Mouse (Mus musculus) liver, postnatal 0 days (tissue): ENCODE results near the gene Abhd6. TPM values are rescaled to one million over a fixed set of nuclear protein-coding genes. Genes with fewer than 3 reads are reported as not detected.

ENCODE experiments used
- ATAC-seq: fragments of 200-750 bp; cut with Nextera tagmentation; 2 replicates; pipeline ENCODE4 v1.8.0; 2017; ENCODE audit warnings: mild to moderate bottlenecking, moderate library complexity
- DNase-seq: peaks from one replicate; pipeline ENCODE4 v3.0.0-alpha.2; 2016
- H3K27ac ChIP-seq: fragments of 300-500 bp; sonication (generic); 2 replicates; pipeline ENCODE4 v1.5.1; 2014; ENCODE audit warnings: antibody characterized with exemption, moderate library complexity, mild to moderate bottlenecking, low read depth
- H3K27me3 ChIP-seq: fragments of 300-500 bp; sonication (generic); 2 replicates; pipeline ENCODE4 v1.6.1; 2014; ENCODE audit warnings: low read length, control low read depth, mixed read lengths; ENCODE audit not compliant: insufficient read depth
- H3K36me3 ChIP-seq: fragments of 300-500 bp; sonication (generic); replicated peaks from 2 replicates; pipeline ENCODE4 v1.6.1; 2014; ENCODE audit warnings: mild to moderate bottlenecking, control low read depth, low read length, moderate library complexity, mixed read lengths; ENCODE audit not compliant: insufficient read depth
- H3K4me1 ChIP-seq: fragments of 300-500 bp; sonication (generic); 2 replicates; pipeline ENCODE4 v1.6.1; 2014; ENCODE audit warnings: antibody characterized with exemption, mild to moderate bottlenecking, control low read depth; ENCODE audit not compliant: insufficient read depth
- H3K4me2 ChIP-seq: fragments of 300-500 bp; sonication (generic); 2 replicates; pipeline ENCODE4 v1.6.1; 2014; ENCODE audit warnings: low read depth, mild to moderate bottlenecking, low read length, moderate library complexity, mixed read lengths
- H3K4me3 ChIP-seq: fragments of 300-500 bp; sonication (generic); 2 replicates; pipeline ENCODE4 v1.5.1; 2014; ENCODE audit warnings: low read depth, low read length
- H3K9ac ChIP-seq: fragments of 300-500 bp; sonication (generic); replicated peaks from 2 replicates; pipeline ENCODE4 v1.6.1; 2014; ENCODE audit warnings: mild to moderate bottlenecking, moderate library complexity
- H3K9me3 ChIP-seq: fragments of 300-500 bp; sonication (generic); 2 replicates; pipeline ENCODE4 v1.6.1; 2016; ENCODE audit warnings: mild to moderate bottlenecking, control low read depth, low read length, mixed read lengths
- CTCF ChIP-seq: sonication (generic); IDR thresholded peaks from 2 replicates; pipeline ENCODE4 v1.5.1; 2016; ENCODE audit warnings: antibody characterized with exemption, low read depth
- EP300 ChIP-seq: IDR thresholded peaks from 2 replicates; pipeline ENCODE4 v1.6.1; 2016; ENCODE audit warnings: antibody characterized with exemption, low read depth, mild to moderate bottlenecking
- WGBS: fragments of 180-500 bp; shearing (Covaris S2); extraction: QIAGEN DNeasy Blood & Tissue Kit; methylation state at CpG from one replicate; pipeline ENCODE4 v1.1.7; 2014; ENCODE audit not compliant: insufficient replicate concordance; 5-methylcytosine and 5-hydroxymethylcytosine counted together
- polyA plus RNA-seq: library from polyadenylated mRNA; unstranded; fragments of >200 nt; fragmentation: Nextera tagmentation; extraction: Ambion mirVana; gene quantifications from 2 replicates; pipeline ENCODE4 v1.2.1, GENCODE M21; 2015

Abhd6 gene
- polyA plus RNA-seq, 1 experiment from 2014 or later = 34.0 TPM

GRCm38 (mm10) chr14:8036406-8036805 lies 33.7 kb downstream of the Abhd6 start:
- TF ChIP-seq CTCF (no peak), EP300 (no peak)
- Histone ChIP-seq H3K27me3 (no peaks in the 10 kb centered on the region), H3K4me2 (no peak overlapping the region), H3K4me3 (no peak overlapping the region), H3K36me3 (no peaks in the 10 kb centered on the region), H3K9me3 (no peaks in the 10 kb centered on the region), H3K27ac (no peak overlapping the region), H3K4me1 (no peaks in the 10 kb centered on the region), H3K9ac (no peak overlapping the region)
- DNase-seq (no peak), ATAC-seq (no peak)
- WGBS = 79% methylated on average over 5 of the region's 5 CpGs

DNA sequence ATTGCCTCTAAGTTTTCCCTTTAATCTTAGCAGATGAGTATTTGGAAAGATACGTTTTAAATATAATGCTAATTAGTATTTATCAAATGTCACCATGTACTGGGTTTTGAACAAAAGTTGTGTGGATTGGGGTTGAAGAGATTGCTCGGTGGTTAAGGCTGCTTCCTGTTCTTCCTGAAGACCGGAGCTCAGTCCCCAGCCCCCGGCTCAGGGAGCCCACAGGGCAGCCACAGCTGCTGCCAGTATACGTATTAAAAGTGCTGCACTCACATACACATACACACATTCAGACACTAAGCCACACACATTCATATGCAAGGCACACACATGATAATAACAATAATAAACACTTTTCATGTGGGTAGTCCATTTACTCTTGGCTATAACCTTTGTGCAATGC lies 35.4 kb downstream of the Abhd6 start:
- no peaks in the 10 kb centered on the region for H3K9me3 ChIP-seq
- no peak overlapping the region for H3K9ac ChIP-seq

DNA sequence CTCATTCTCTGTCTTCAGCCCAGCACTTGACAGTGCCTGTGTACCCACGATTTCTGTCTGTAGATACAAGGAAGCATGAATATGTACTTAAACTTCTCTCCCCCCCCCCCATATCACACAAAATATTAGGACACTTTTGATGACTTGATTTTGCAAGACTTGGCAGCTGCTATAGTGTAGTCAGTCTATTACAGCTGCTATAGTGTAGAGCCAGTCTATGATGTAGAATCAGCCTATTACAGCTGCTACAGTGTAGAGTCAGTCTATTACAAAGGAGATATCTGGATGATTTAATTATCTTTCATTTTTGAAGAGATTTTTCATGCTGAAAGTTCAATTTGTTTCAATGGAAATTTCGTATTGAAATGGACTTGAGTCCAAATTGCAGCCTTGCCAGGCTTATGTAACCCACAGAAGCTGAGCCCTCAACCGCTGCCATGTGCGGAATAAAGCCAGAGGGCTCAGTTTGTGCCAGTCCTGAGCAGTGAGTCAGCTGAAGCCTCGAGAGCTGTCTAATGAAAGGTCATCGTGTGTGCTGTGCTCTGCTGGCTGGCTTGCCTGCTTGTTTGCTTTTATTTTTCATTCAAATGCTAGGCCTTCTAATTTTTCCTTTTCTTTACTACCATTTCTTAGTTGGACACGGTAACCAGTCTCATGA lies 36.2 kb downstream of the Abhd6 start:
- 69% methylated on average over 7 of the region's 7 CpGs for WGBS
- no peaks in the 10 kb centered on the region for H3K27me3 ChIP-seq

More for the DNA sequence above, 35.4 kb downstream of the Abhd6 start:
- Histone ChIP-seq H3K4me1 (no peaks in the 10 kb centered on the region), H3K27ac (no peak overlapping the region), H3K4me2 (no peak overlapping the region), H3K4me3 (no peak overlapping the region), H3K27me3 (no peaks in the 10 kb centered on the region), H3K36me3 (no peaks in the 10 kb centered on the region)
- DNase-seq (no peak), ATAC-seq (no peak)
- WGBS = 21% methylated on average over 5 of the region's 5 CpGs
- TF ChIP-seq EP300 (no peak), CTCF (no peak)

DNA sequence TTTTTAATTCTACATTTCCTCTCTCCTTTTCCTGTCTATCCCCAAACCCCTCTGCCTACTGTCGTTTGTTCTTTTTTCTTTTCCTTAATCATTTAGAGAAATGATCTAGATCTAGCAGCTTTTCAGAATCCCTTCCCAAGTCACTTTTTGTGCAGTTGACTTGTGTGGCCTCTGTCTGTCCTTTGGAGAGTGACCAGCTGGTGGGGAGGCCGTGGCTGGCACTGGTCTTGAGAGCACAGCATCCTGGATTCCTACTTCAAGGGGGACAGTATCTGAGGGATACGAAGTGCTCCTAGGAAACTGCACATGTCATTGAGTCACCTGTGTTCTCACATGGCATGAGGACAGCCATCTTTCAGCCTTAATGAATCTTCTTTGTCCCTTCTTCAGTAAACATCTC lies 37.5 kb downstream of the Abhd6 start:
- H3K36me3 ChIP-seq = no peaks in the 10 kb centered on the region
- no peaks in the 10 kb centered on the region for H3K4me1 ChIP-seq
- no peaks in the 10 kb centered on the region for H3K9me3 ChIP-seq
- no peak overlapping the region for H3K4me3 ChIP-seq
- no peak overlapping the region for H3K4me2 ChIP-seq
- H3K27me3 ChIP-seq = no peaks in the 10 kb centered on the region
- ATAC-seq (no peak), DNase-seq (no peak)
- H3K9ac ChIP-seq = no peak overlapping the region
- WGBS = 64% methylated on average over 3 of the region's 3 CpGs
- H3K27ac ChIP-seq = no peak overlapping the region
- TF ChIP-seq EP300 = no peak

More for the DNA sequence above, 36.2 kb downstream of the Abhd6 start:
- DNase-seq (no peak), ATAC-seq (0 out of 2 replicates have a peak, but pooled peaks have one; percentile 35)
- no peaks in the 10 kb centered on the region for H3K36me3 ChIP-seq
- no peak for TF ChIP-seq EP300
- no peak for TF ChIP-seq CTCF
- no peaks in the 10 kb centered on the region for H3K9me3 ChIP-seq
- H3K9ac ChIP-seq = no peak overlapping the region
- no peaks in the 10 kb centered on the region for H3K4me1 ChIP-seq
- no peak overlapping the region for H3K4me3 ChIP-seq
- no peak overlapping the region for H3K27ac ChIP-seq
- H3K4me2 ChIP-seq = no peak overlapping the region

DNA sequence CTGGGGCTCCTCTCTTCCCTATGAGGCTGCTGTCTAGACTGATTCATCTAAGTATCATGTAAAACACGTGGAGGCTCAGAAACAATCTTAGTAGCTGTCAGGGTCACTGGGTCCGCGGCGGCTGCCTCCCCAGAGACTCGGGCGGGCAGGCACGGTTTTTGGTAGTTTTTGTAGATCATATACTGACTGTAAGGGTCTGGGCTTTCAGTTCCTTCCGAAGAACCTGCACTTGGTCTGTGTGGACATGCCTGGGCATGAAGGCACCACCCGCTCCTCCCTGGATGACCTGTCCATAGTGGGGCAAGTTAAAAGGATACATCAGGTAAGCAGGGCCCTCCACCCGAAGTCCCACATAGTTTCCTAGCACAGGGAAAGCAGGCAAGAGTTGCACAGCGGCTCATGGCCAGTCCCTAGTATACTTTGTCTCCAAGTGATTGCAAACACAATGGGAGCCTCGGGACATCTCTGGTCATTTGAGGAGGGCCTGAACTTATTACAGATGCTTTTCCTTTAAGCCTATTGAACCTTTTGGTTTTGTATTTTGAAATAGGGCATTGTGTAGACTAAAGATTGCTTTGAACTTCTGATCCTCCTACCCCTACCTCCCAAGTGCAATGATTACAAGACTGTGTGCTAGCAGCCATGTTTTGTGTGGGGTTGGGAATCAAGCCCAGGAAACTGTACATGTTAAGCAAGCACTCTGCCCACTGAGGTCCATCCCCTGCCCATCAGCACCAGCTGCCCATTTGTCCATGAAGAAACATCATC lies 38.4 kb downstream of the Abhd6 start:
- WGBS = 77% methylated on average over 12 of the region's 12 CpGs
- no peak overlapping the region for H3K9ac ChIP-seq
- no peak overlapping the region for H3K4me2 ChIP-seq
- no peak overlapping the region for H3K27ac ChIP-seq
- TF ChIP-seq CTCF (no peak), EP300 (no peak)
- ATAC-seq (no peak), DNase-seq (no peak)
- no peaks in the 10 kb centered on the region for H3K36me3 ChIP-seq
- H3K27me3 ChIP-seq = no peaks in the 10 kb centered on the region
- no peaks in the 10 kb centered on the region for H3K9me3 ChIP-seq
- H3K4me1 ChIP-seq = no peaks in the 10 kb centered on the region
- no peak overlapping the region for H3K4me3 ChIP-seq

GRCm38 (mm10) chr14:8042120-8042519 lies 39.4 kb downstream of the Abhd6 start:
- 76% methylated on average over 2 of the region's 2 CpGs for WGBS
- Histone ChIP-seq H3K36me3 (no peaks in the 10 kb centered on the region; the same call in 1 of the 2 replicates), H3K4me1 (no peaks in the 10 kb centered on the region), H3K4me3 (no peak overlapping the region), H3K9ac (no peak overlapping the region), H3K27ac (no peak overlapping the region), H3K27me3 (no peaks in the 10 kb centered on the region), H3K9me3 (no peaks in the 10 kb centered on the region), H3K4me2 (no peak overlapping the region)
- no peak for DNase-seq
- TF ChIP-seq EP300 (no peak), CTCF (no peak)
- ATAC-seq = no peak
